Mouse (Mus musculus): ENCODE data around the gene Ly6g5c. TPM values are rescaled to one million over a fixed set of nuclear protein-coding genes. Genes with fewer than 3 reads are reported as not detected.

The Ly6g5c gene
- total and polyA plus RNA-seq, 2 experiments from 2014 or later: not detected

- Histone ChIP-seq H3K27me3 (ENCODE audit: insufficient read depth, low read length) (no peaks in the 10 kb centered on the region), H3K9ac (replicated peaks; ENCODE audit: low read length) (peak overlapping the region; percentile 86), H3K4me1 (ENCODE audit: insufficient read depth, low read length) (peaks cover 11% of the 10 kb centered on the region), H3K27ac (peak overlapping the region; percentile 98), H3K4me3 (ENCODE audit: low read length) (peak overlapping the region; percentile 68), H3K4me2 (ENCODE audit: low read depth, low read length) (peak overlapping the region; percentile 68), H3K9me3 (ENCODE audit: low read length) (no peaks in the 10 kb centered on the region), H3K36me3 (ENCODE audit: insufficient read depth, low read length) (peaks cover 25% of the 10 kb centered on the region; the same call in 1 of the 2 replicates)
- peak; percentile 13; the same call in 1 of the 2 replicates for ATAC-seq
- TF ChIP-seq CTCF (IDR thresholded peaks at IDR 0.05; ENCODE audit: low read depth): no peak
- DNase-seq (ENCODE audit: low spot score): peak; percentile 67
- 32% methylated on average over 8 of the region's 8 CpGs for WGBS
Observed at GRCm38 (mm10) chr17:35090166-35090932, 17.7 kb upstream of the Ly6g5c start.

- ATAC-seq: no peak
- WGBS: 86% methylated on average over 14 of the region's 14 CpGs
- peaks cover 33% of the 10 kb centered on the region; the same call in 1 of the 2 replicates for H3K36me3 ChIP-seq (ENCODE audit: insufficient read depth, low read length)
- no peak overlapping the region for H3K4me3 ChIP-seq (ENCODE audit: low read length)
- no peak overlapping the region for H3K27ac ChIP-seq
- peaks cover 11% of the 10 kb centered on the region for H3K4me1 ChIP-seq (ENCODE audit: insufficient read depth, low read length)
- H3K27me3 ChIP-seq (ENCODE audit: insufficient read depth, low read length): no peaks in the 10 kb centered on the region
- TF ChIP-seq CTCF (IDR thresholded peaks at IDR 0.05; ENCODE audit: low read depth): no peak
- H3K9me3 ChIP-seq (ENCODE audit: low read length): no peaks in the 10 kb centered on the region
- H3K9ac ChIP-seq (replicated peaks; ENCODE audit: low read length): no peak overlapping the region
- no peak for DNase-seq (ENCODE audit: low spot score)
- H3K4me2 ChIP-seq (ENCODE audit: low read depth, low read length): no peak overlapping the region
Observed at GRCm38 (mm10) chr17:35092403-35093198, 15.5 kb upstream of the Ly6g5c start.

GRCm38 (mm10) chr17:35094475-35095365 lies 13.4 kb upstream of the Ly6g5c start:
- Histone ChIP-seq H3K4me2 (ENCODE audit: low read depth, low read length) (no peak overlapping the region), H3K4me1 (ENCODE audit: insufficient read depth, low read length) (peaks cover 11% of the 10 kb centered on the region), H3K27ac (no peak overlapping the region), H3K9me3 (ENCODE audit: low read length) (no peaks in the 10 kb centered on the region), H3K9ac (replicated peaks; ENCODE audit: low read length) (no peak overlapping the region), H3K27me3 (ENCODE audit: insufficient read depth, low read length) (no peaks in the 10 kb centered on the region), H3K36me3 (ENCODE audit: insufficient read depth, low read length) (peaks cover 52% of the 10 kb centered on the region), H3K4me3 (ENCODE audit: low read length) (no peak overlapping the region)
- 92% methylated on average over 15 of the region's 15 CpGs for WGBS
- DNase-seq (ENCODE audit: low spot score): no peak
- TF ChIP-seq CTCF (IDR thresholded peaks at IDR 0.05; ENCODE audit: low read depth): no peak
- no peak for ATAC-seq

- WGBS: 76% methylated on average over 12 of the region's 12 CpGs
- Histone ChIP-seq H3K4me3 (ENCODE audit: low read length) (no peak overlapping the region), H3K4me1 (ENCODE audit: insufficient read depth, low read length) (no peaks in the 10 kb centered on the region), H3K9ac (replicated peaks; ENCODE audit: low read length) (no peak overlapping the region), H3K4me2 (ENCODE audit: low read depth, low read length) (no peak overlapping the region), H3K27me3 (ENCODE audit: insufficient read depth, low read length) (no peaks in the 10 kb centered on the region), H3K9me3 (ENCODE audit: low read length) (no peaks in the 10 kb centered on the region), H3K27ac (no peak overlapping the region), H3K36me3 (ENCODE audit: insufficient read depth, low read length) (peaks cover 69% of the 10 kb centered on the region)
- TF ChIP-seq CTCF (IDR thresholded peaks at IDR 0.05; ENCODE audit: low read depth): no peak
- ATAC-seq (no peak), DNase-seq (ENCODE audit: low spot score) (no peak)
Observed at GRCm38 (mm10) chr17:35096597-35096996, 11.5 kb upstream of the Ly6g5c start.

- no peak for DNase-seq (ENCODE audit: low spot score)
- no peaks in the 10 kb centered on the region for H3K9me3 ChIP-seq (ENCODE audit: low read length)
- no peak overlapping the region for H3K9ac ChIP-seq (replicated peaks; ENCODE audit: low read length)
- H3K36me3 ChIP-seq (ENCODE audit: insufficient read depth, low read length): peaks cover 72% of the 10 kb centered on the region
- no peaks in the 10 kb centered on the region for H3K27me3 ChIP-seq (ENCODE audit: insufficient read depth, low read length)
- no peak for TF ChIP-seq CTCF (IDR thresholded peaks at IDR 0.05; ENCODE audit: low read depth)
- no peak overlapping the region for H3K4me2 ChIP-seq (ENCODE audit: low read depth, low read length)
- ATAC-seq: no peak
- H3K4me3 ChIP-seq (ENCODE audit: low read length): no peak overlapping the region
- WGBS: 68% methylated on average over 12 of the region's 12 CpGs
- no peak overlapping the region for H3K27ac ChIP-seq
- no peaks in the 10 kb centered on the region for H3K4me1 ChIP-seq (ENCODE audit: insufficient read depth, low read length)
Observed at GRCm38 (mm10) chr17:35097164-35097655, 10.9 kb upstream of the Ly6g5c start.

- no peak overlapping the region for H3K4me2 ChIP-seq (ENCODE audit: low read depth, low read length)
- H3K27me3 ChIP-seq (ENCODE audit: insufficient read depth, low read length): no peaks in the 10 kb centered on the region
- no peaks in the 10 kb centered on the region for H3K4me1 ChIP-seq (ENCODE audit: insufficient read depth, low read length)
- no peak overlapping the region for H3K9ac ChIP-seq (replicated peaks; ENCODE audit: low read length)
- ATAC-seq: no peak
- WGBS: 78% methylated on average over 10 of the region's 10 CpGs
- no peak for DNase-seq (ENCODE audit: low spot score)
- no peak overlapping the region for H3K27ac ChIP-seq
- H3K4me3 ChIP-seq (ENCODE audit: low read length): no peak overlapping the region
- no peaks in the 10 kb centered on the region for H3K9me3 ChIP-seq (ENCODE audit: low read length)
- H3K36me3 ChIP-seq (ENCODE audit: insufficient read depth, low read length): peaks cover 70% of the 10 kb centered on the region
- TF ChIP-seq CTCF (IDR thresholded peaks at IDR 0.05; ENCODE audit: low read depth): no peak
Observed at GRCm38 (mm10) chr17:35100196-35100765, 7.8 kb upstream of the Ly6g5c start.
